31 mouse cellular contexts compared by ENCODE assay signal in genomic region chr17:23601836-23602585, GRCm38 (mm10). TPM values are rescaled to one million over a fixed set of nuclear protein-coding genes. Genes with fewer than 3 reads are reported as not detected.
DNase-seq lines count a peak whose midpoint lies in the region; ATAC-seq and TF ChIP-seq lines count a peak whose summit lies in the region.
"Had no signal": no experiment of that assay in that cellular context is flagged by ENCODE, and none has a peak within 500 bp of the region (broad histone marks: within the 10 kb centered on the region; RNA-seq: fewer than 3 reads in every experiment).

No protein-coding gene starts in this region.

- in situ Hi-C loops in ES-E14 (cut with MboI; ENCODE audit: low sequenced_read_pairs in 2 of 2, unreplicated experiment in 2 of 2) = no loop called here

- H3K9me3 ChIP-seq in lung, embryonic 15.5 days = no peaks in the 10 kb centered on the region
- H3K9me3 ChIP-seq in ES-E14 (ENCODE audit: control insufficient read depth, insufficient read depth, low read depth, low read length) = no peaks in the 10 kb centered on the region
- H3K9me3 ChIP-seq in embryonic facial prominence, embryonic 13.5 days = no peaks in the 10 kb centered on the region
- H3K9me3 ChIP-seq in limb, embryonic 15.5 days = no peaks in the 10 kb centered on the region
- H3K9me3 ChIP-seq in forebrain, embryonic 16.5 days (ENCODE audit: control insufficient read depth, low read length) = no peaks in the 10 kb centered on the region
- H3K9me3 ChIP-seq: embryonic facial prominence, embryonic 12.5 days; G1E; heart, embryonic 12.5 days; hindbrain, embryonic 10.5 days had no signal

- no peak for DNase-seq in lung, postnatal 14 days
- no peak for DNase-seq in ES-E14 (ENCODE audit: low read depth, low spot score)
- DNase-seq in right cerebral cortex, postnatal 14 days = no peak
- DNase-seq in c-Kit-positive CD71-positive TER-119-positive erythroid progenitor cells, embryonic 14.5 days (ENCODE audit: low spot score) = no peak
- DNase-seq: adrenal gland, postnatal 25 days; cerebellum, adult 9-10 months; gastrocnemius, postnatal 10 days; heart, adult 18-20 months; heart, postnatal 10 days; midbrain, embryonic 14.5 days; right cerebral cortex, postnatal 25 days; thymus, postnatal 14 days had no signal

- no peak for ATAC-seq in lung, embryonic 15.5 days (ENCODE audit: borderline replicate concordance, extremely low read depth, low FRiP score, low TSS enrichment)
- no peak for ATAC-seq in embryonic facial prominence, embryonic 13.5 days (ENCODE audit: insufficient number of reproducible peaks, insufficient read depth, low FRiP score, low TSS enrichment, low read depth)
- ATAC-seq in limb, embryonic 15.5 days (ENCODE audit: insufficient number of reproducible peaks, low FRiP score, low TSS enrichment, low read depth) = no peak
- no peak for ATAC-seq in forebrain, embryonic 16.5 days
- ATAC-seq: forebrain, embryonic 14.5 days; hindbrain, postnatal 0 days; intestine, embryonic 16.5 days had no signal

- WGBS in lung, embryonic 15.5 days = 33% methylated on average over 10 of the region's 10 CpGs
- 29% methylated on average over 10 of the region's 10 CpGs for WGBS in embryonic facial prominence, embryonic 13.5 days
- WGBS in limb, embryonic 15.5 days = 35% methylated on average over 10 of the region's 10 CpGs
- 47% methylated on average over 10 of the region's 10 CpGs for WGBS in forebrain, embryonic 16.5 days

- no peak overlapping the region for H3K9ac ChIP-seq in lung, embryonic 15.5 days
- H3K9ac ChIP-seq in ES-E14 (ENCODE audit: insufficient read depth, low read depth, low read length, poor library complexity, severe bottlenecking) = peak overlapping the region; percentile 88
- H3K9ac ChIP-seq in embryonic facial prominence, embryonic 13.5 days = peak overlapping the region; percentile 32; the same call in 1 of the 2 replicates
- no peak overlapping the region for H3K9ac ChIP-seq in limb, embryonic 15.5 days
- no peak overlapping the region for H3K9ac ChIP-seq in forebrain, embryonic 16.5 days (replicated peaks; ENCODE audit: low read depth, low read length)
- H3K9ac ChIP-seq: embryonic facial prominence, embryonic 12.5 days; heart, embryonic 12.5 days had no signal

- no peak overlapping the region for H3K4me2 ChIP-seq in lung, embryonic 15.5 days
- H3K4me2 ChIP-seq in embryonic facial prominence, embryonic 13.5 days = no peak overlapping the region
- H3K4me2 ChIP-seq in limb, embryonic 15.5 days = no peak overlapping the region
- H3K4me2 ChIP-seq in forebrain, embryonic 16.5 days (ENCODE audit: low read length) = no peak overlapping the region
- H3K4me2 ChIP-seq: embryonic facial prominence, embryonic 12.5 days; heart, embryonic 12.5 days had no signal

- H3K4me1 ChIP-seq in lung, embryonic 15.5 days = peaks cover 25% of the 10 kb centered on the region
- peaks cover 9 to 11% of the 10 kb centered on the region in 2 experiments for H3K4me1 ChIP-seq in ES-E14 (ENCODE audit: control insufficient read depth in 2 of 2, insufficient read depth in 2 of 2, low read length in 2 of 2, poor library complexity in 1 of 2)
- H3K4me1 ChIP-seq in embryonic facial prominence, embryonic 13.5 days = peaks cover 28% of the 10 kb centered on the region
- peaks cover 20% of the 10 kb centered on the region; the same call in 1 of the 2 replicates for H3K4me1 ChIP-seq in limb, embryonic 15.5 days
- peaks cover 10% of the 10 kb centered on the region for H3K4me1 ChIP-seq in forebrain, embryonic 16.5 days (replicated peaks; ENCODE audit: control insufficient read depth, insufficient read depth, low read length)

- no peaks in the 10 kb centered on the region for H3K27me3 ChIP-seq in lung, embryonic 15.5 days
- no peaks in the 10 kb centered on the region for H3K27me3 ChIP-seq in embryonic facial prominence, embryonic 13.5 days
- H3K27me3 ChIP-seq in limb, embryonic 15.5 days = no peaks in the 10 kb centered on the region
- H3K27me3 ChIP-seq in forebrain, embryonic 16.5 days (replicated peaks; ENCODE audit: control insufficient read depth, insufficient read depth, low read length) = no peaks in the 10 kb centered on the region
- H3K27me3 ChIP-seq: embryonic facial prominence, embryonic 12.5 days; heart, embryonic 12.5 days had no signal

- H3K27ac ChIP-seq in lung, embryonic 15.5 days = peak overlapping the region; percentile 39
- H3K27ac ChIP-seq in ES-E14 (ENCODE audit: insufficient read depth, low read depth, low read length, poor library complexity, severe bottlenecking) = peak overlapping the region; percentile 100
- peak overlapping the region; percentile 64 for H3K27ac ChIP-seq in embryonic facial prominence, embryonic 13.5 days
- H3K27ac ChIP-seq in limb, embryonic 15.5 days = 0 out of 2 replicates have a peak overlapping the region, but pooled peaks have one; percentile 13
- no peak overlapping the region for H3K27ac ChIP-seq in forebrain, embryonic 16.5 days (ENCODE audit: low read length)
- H3K27ac ChIP-seq: embryonic facial prominence, embryonic 12.5 days; hindbrain, embryonic 10.5 days; hindbrain, postnatal 0 days had no signal

- H3K36me3 ChIP-seq in lung, embryonic 15.5 days = no peaks in the 10 kb centered on the region
- peaks cover 22% of the 10 kb centered on the region for H3K36me3 ChIP-seq in ES-E14 (ENCODE audit: control insufficient read depth, insufficient read depth, low read length, poor library complexity, severe bottlenecking)
- H3K36me3 ChIP-seq in embryonic facial prominence, embryonic 13.5 days = no peaks in the 10 kb centered on the region
- H3K36me3 ChIP-seq in limb, embryonic 15.5 days = no peaks in the 10 kb centered on the region
- H3K36me3 ChIP-seq in forebrain, embryonic 16.5 days (ENCODE audit: control insufficient read depth, insufficient read depth) = no peaks in the 10 kb centered on the region
- H3K36me3 ChIP-seq: embryonic facial prominence, embryonic 12.5 days; G1E; heart, embryonic 12.5 days; hindbrain, embryonic 10.5 days had no signal

- no peak overlapping the region for H3K4me3 ChIP-seq in lung, embryonic 15.5 days
- H3K4me3 ChIP-seq in ES-E14 (ENCODE audit: insufficient read depth in 1 of 2, low read depth in 1 of 2, low read length in 2 of 2, poor library complexity in 1 of 2, severe bottlenecking in 1 of 2) = peak overlapping the region; percentile 81 to 92
- H3K4me3 ChIP-seq in embryonic facial prominence, embryonic 13.5 days = no peak overlapping the region
- H3K4me3 ChIP-seq in limb, embryonic 15.5 days = no peak overlapping the region
- no peak overlapping the region for H3K4me3 ChIP-seq in forebrain, embryonic 16.5 days (replicated peaks; ENCODE audit: low read length)
- H3K4me3 ChIP-seq: embryonic facial prominence, embryonic 12.5 days; heart, embryonic 12.5 days; hindbrain, embryonic 10.5 days had no signal

TF ChIP-seq in ES-E14, 5 proteins besides CTCF, POLR2A, EP300 and RAD21:
- TF ChIP-seq ZNF384 (IDR thresholded peaks at IDR 0.05; ENCODE audit: low read depth, low read length) (no peak), HCFC1 (IDR thresholded peaks at IDR 0.05; ENCODE audit: borderline replicate concordance, insufficient read depth, low read length) (no peak), MAFK (IDR thresholded peaks at IDR 0.05; ENCODE audit: insufficient read depth, low read depth, low read length) (no peak), CHD2 (IDR thresholded peaks at IDR 0.05; ENCODE audit: low read depth, low read length) (no peak), ZC3H11A (IDR thresholded peaks at IDR 0.05; ENCODE audit: borderline replicate concordance, low read depth, low read length) (no peak)

RNA-seq across cellular contexts. Expression of gene Zscan10, which starts 1.4 kb away (rescaled TPM):
- polyA plus RNA-seq in lung, embryonic 15.5 days (2015; fragmentation: Nextera tagmentation; extraction: Ambion mirVana) = 0.18 and 0.40 TPM in 2 replicates
- 62.5 and 93.1 TPM in 2 replicates for total RNA-seq in ES-E14 (2012; rRNA removed)
- 0.27 and 0.37 TPM in 2 replicates for polyA plus RNA-seq in embryonic facial prominence, embryonic 13.5 days (2015; fragmentation: Nextera tagmentation; extraction: Ambion mirVana)
- 0.16 and 0.18 TPM in 2 replicates for polyA plus RNA-seq in limb, embryonic 15.5 days (2015; fragmentation: Nextera tagmentation; extraction: Ambion mirVana)
- polyA plus RNA-seq in forebrain, embryonic 16.5 days (2015; fragmentation: Nextera tagmentation; extraction: Ambion mirVana) = not detected in 2 replicates
- total RNA-seq: adrenal gland, postnatal 25 days; gastrocnemius, postnatal 10 days; heart, adult 18-20 months; heart, postnatal 10 days; layer of hippocampus, adult 18-20 months; layer of hippocampus, postnatal 25 days; left cerebral cortex, postnatal 10 days; liver, adult 2 months; megakaryocyte-erythroid progenitor cell, adult 5-6 weeks had no signal
- polyA plus RNA-seq: forebrain, embryonic 14.5 days; heart, embryonic 12.5 days; intestine, embryonic 16.5 days; liver, adult 2 months; liver, embryonic 16.5 days; midbrain, embryonic 14.5 days; neural tube, embryonic 11.5 days; spleen, adult 2 months had no signal

RNA-seq across cellular contexts. Expression of gene Zfp13, which starts 2.7 kb away (rescaled TPM):
- polyA plus RNA-seq in lung, embryonic 15.5 days (2015; fragmentation: Nextera tagmentation; extraction: Ambion mirVana) = 15.0 and 15.3 TPM in 2 replicates
- 19.9 and 26.9 TPM in 2 replicates for total RNA-seq in ES-E14 (2012; rRNA removed)
- polyA plus RNA-seq in embryonic facial prominence, embryonic 13.5 days (2015; fragmentation: Nextera tagmentation; extraction: Ambion mirVana) = 18.2 and 21.9 TPM in 2 replicates
- polyA plus RNA-seq in limb, embryonic 15.5 days (2015; fragmentation: Nextera tagmentation; extraction: Ambion mirVana) = 12.4 and 12.9 TPM in 2 replicates
- 26.2 and 28.5 TPM in 2 replicates for polyA plus RNA-seq in forebrain, embryonic 16.5 days (2015; fragmentation: Nextera tagmentation; extraction: Ambion mirVana)
- total RNA-seq: G1E; megakaryocyte-erythroid progenitor cell, adult 5-6 weeks had no signal

RNA-seq across cellular contexts. Expression of gene Zfp213, which starts 38.0 kb away (rescaled TPM):
- 20.9 and 21.5 TPM in 2 replicates for polyA plus RNA-seq in lung, embryonic 15.5 days (2015; fragmentation: Nextera tagmentation; extraction: Ambion mirVana)
- total RNA-seq in ES-E14 (2012; rRNA removed) = 8.4 and 8.8 TPM in 2 replicates
- 20.0 and 22.5 TPM in 2 replicates for polyA plus RNA-seq in embryonic facial prominence, embryonic 13.5 days (2015; fragmentation: Nextera tagmentation; extraction: Ambion mirVana)
- polyA plus RNA-seq in limb, embryonic 15.5 days (2015; fragmentation: Nextera tagmentation; extraction: Ambion mirVana) = 17.5 and 18.2 TPM in 2 replicates
- 19.0 and 19.1 TPM in 2 replicates for polyA plus RNA-seq in forebrain, embryonic 16.5 days (2015; fragmentation: Nextera tagmentation; extraction: Ambion mirVana)

RNA-seq across cellular contexts. Expression of gene Mmp25, which starts 43.1 kb away (rescaled TPM):
- polyA plus RNA-seq in lung, embryonic 15.5 days (2015; fragmentation: Nextera tagmentation; extraction: Ambion mirVana) = 0.41 and 0.53 TPM in 2 replicates
- total RNA-seq in ES-E14 (2012; rRNA removed) = 4.7 and 4.9 TPM in 2 replicates
- 0.55 and 0.77 TPM in 2 replicates for polyA plus RNA-seq in embryonic facial prominence, embryonic 13.5 days (2015; fragmentation: Nextera tagmentation; extraction: Ambion mirVana)
- polyA plus RNA-seq in limb, embryonic 15.5 days (2015; fragmentation: Nextera tagmentation; extraction: Ambion mirVana) = 0.79 and 0.86 TPM in 2 replicates
- 0.97 and 1.2 TPM in 2 replicates for polyA plus RNA-seq in forebrain, embryonic 16.5 days (2015; fragmentation: Nextera tagmentation; extraction: Ambion mirVana)
- total RNA-seq: megakaryocyte-erythroid progenitor cell, adult 5-6 weeks had no signal
- polyA plus RNA-seq: G1E had no signal

RNA-seq across cellular contexts. Expression of gene Bicdl2, which starts 58.3 kb away (rescaled TPM):
- polyA plus RNA-seq in lung, embryonic 15.5 days (2015; fragmentation: Nextera tagmentation; extraction: Ambion mirVana) = 3.5 and 4.0 TPM in 2 replicates
- total RNA-seq in ES-E14 (2012; rRNA removed) = 1.1 and 2.9 TPM in 2 replicates
- polyA plus RNA-seq in embryonic facial prominence, embryonic 13.5 days (2015; fragmentation: Nextera tagmentation; extraction: Ambion mirVana) = 3.8 TPM in 2 replicates
- polyA plus RNA-seq in limb, embryonic 15.5 days (2015; fragmentation: Nextera tagmentation; extraction: Ambion mirVana) = 20.8 and 21.3 TPM in 2 replicates
- 0.39 TPM in 1 of 2 replicates, not detected in the other for polyA plus RNA-seq in forebrain, embryonic 16.5 days (2015; fragmentation: Nextera tagmentation; extraction: Ambion mirVana)
- total RNA-seq: adrenal gland, postnatal 25 days; G1E; gastrocnemius, postnatal 10 days; heart, adult 18-20 months; heart, postnatal 10 days; hindbrain, postnatal 0 days; layer of hippocampus, adult 18-20 months; layer of hippocampus, postnatal 25 days; left cerebral cortex, postnatal 10 days; megakaryocyte-erythroid progenitor cell, adult 5-6 weeks had no signal
- polyA plus RNA-seq: forebrain, embryonic 14.5 days; G1E; liver, adult 2 months; neural tube, embryonic 11.5 days had no signal

Comparison
In these comparisons a context has a peak if more than half of its experiments do, and no peak if none do; other contexts are left out.
1. H3K4me3 ChIP-seq: peak in ES-E14 (2 of 2); none in lung, embryonic 15.5 days (single experiment), embryonic facial prominence, embryonic 13.5 days (single experiment), limb, embryonic 15.5 days (single experiment) and forebrain, embryonic 16.5 days (single experiment).
2. H3K9ac ChIP-seq: peak in ES-E14 (single experiment) and embryonic facial prominence, embryonic 13.5 days (single experiment); none in lung, embryonic 15.5 days (single experiment), limb, embryonic 15.5 days (single experiment) and forebrain, embryonic 16.5 days (single experiment).